Comparison of ENCODE assay signal across 1 mouse cellular context in the genomic region with DNA sequence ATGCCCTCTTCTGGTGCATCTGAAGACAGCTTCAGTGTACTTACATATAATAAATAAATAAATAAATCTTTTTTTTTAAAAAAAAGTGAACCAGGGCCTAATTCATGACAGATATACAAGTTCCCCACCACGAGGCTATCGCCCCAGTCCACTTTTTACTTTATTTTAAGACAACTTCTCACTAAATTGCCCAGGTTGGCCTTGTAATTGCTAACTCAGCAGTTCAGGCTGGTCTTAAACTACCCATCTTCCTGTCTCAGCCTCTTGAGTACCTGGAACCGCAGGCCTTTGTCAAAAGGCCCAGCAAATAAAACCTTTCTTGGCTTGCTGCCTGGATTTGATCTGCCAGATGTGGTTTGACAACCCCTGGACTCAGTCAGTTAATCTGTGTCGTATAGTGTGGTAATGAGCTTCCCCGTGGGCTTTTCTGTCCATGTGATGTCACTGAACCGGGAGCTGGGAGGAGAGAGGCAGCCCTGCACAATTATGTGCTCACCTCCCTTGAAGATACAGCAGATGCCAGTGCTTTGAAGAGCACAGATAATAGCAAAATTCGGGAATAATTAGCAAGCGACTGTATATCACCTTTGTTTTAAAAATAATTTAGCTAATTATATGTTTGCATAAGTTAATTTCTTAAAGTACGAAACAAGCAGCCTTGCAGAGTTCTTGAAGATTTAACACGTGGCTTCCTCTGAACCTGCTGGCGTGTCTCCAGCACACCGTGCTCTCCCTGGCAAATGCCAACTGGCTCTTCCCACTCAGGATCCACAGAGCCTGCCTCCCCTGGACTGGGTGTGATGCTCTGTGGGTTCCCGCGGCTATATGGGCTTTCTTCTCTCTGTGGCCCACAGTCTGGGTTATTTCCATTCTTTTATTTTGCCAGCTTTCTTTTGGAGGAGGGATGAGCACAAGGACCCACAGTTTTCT.
A peak's percentile ranks its signal among the peaks of the same experiment; 100 is the strongest.
TF ChIP-seq lines count a peak whose summit lies in the region.

No protein-coding gene starts in this region.

TF ChIP-seq in CH12.LX, 34 proteins besides CTCF, POLR2A, EP300 and RAD21:
- TF ChIP-seq IRF4 (IDR thresholded peaks at IDR 0.05; ENCODE audit: low read depth, low read length) (no peak), MAFK (IDR thresholded peaks at IDR 0.05; ENCODE audit: insufficient replicate concordance, low read length) (peak; percentile 80), ZNF384 (IDR thresholded peaks at IDR 0.05; ENCODE audit: low read depth, low read length) (no peak)
